Mouse (Mus musculus) adrenal gland, adult 2 months (tissue): ENCODE measurements at regions not wholly inside any gene's neighbourhood (a gene's known extent, or its start where the extent isn't known, plus 50 kb on each side); places are given as distances from the start of the nearest gene placed in this dataset.

Experiments used
- DNase-seq: peaks from one replicate; pipeline ENCODE4 v3.0.0; 2021

DNA sequence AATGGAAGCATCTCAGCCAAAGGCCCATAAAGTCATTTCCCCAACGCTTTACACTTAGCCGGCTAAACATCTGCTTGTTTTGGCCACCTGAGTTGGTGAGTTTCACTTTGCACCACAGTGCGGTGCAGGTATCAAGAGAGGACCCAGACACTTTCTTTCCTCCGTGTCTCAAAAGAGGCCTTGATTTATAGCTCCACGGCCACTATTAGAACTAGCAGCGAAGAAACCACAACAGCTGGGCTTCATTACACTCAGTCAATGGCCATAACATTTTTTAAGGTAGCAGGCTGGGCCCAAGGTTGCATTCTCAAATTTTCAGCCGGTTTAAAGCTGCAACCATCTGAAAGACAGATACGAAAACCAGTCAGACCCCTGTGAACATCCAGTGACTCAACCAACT, 103.4 kb downstream of the Mreg start:
- DNase-seq: no peak

DNA sequence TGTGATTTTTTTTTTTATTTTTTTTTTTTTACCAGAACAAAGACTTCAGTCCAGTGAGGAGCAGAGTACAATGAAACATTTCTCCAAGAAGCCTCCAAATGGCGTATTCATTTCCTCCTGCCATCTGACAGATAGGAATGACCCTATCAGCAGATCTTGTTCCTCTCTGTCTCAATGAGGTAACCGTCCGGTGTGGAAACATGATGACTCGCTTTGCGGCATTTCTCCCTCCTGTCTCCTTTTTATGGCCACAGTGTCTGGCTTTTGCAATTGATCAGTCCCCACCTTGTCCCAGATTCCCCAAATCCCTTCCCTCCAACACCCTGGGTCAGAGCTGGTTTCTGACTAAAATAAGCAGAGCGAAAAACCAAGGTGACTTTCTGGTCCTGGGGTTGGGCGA, 105.0 kb downstream of the Mreg start:
- DNase-seq: no peak

DNA sequence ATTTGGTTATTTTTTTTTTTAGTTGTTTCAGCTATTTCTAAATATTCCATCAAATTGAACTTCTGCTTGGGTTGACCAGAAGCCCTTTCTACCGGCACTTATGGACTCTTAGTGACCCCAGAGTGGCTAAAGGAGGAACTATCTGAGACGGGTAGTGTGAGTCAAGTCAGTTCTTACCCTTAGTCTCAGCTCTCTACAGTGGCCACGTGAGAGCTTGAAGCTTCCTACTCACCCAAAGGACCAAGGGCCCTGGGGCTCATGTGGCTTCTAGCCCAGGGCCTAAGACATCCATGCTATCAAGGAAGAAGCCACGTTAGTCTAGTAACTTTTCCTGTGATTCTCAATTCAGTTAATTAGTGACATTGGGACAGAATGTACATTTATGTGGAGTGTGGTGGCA, 105.5 kb downstream of the Mreg start:
- DNase-seq: no peak

DNA sequence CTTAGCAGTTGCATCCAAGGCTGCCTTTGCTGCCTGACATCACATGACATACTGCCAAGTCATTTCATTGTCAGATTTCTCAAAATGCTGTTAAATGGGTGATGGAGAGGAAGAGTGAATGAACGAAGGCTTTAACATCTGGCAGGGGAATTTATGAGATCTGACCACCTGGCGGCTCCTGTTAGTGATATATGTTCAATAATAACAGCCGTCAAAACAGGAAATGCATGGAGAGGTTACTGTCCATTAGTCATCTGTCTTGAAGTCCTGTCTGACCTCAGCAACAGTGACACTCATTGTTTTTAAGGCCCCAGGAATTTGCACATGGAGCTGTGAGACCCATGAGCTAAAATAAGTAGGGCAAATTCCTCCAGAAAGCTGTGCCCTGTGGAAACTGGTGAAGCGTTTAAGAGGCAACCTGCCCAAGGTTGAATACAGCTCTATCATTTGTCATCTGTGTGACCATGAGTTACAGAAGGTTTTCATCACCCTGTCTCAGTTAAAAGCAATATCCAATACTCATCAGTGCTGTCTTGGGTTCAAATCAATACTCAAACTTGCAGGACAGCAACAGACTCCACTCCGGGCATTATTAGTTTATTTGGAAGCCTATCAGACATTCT, 106.6 kb downstream of the Mreg start:
- DNase-seq: peak; percentile 24

- DNase-seq: no peak
These were observed 108.1 kb downstream of the Mreg start for GRCm38 (mm10) chr1:72103962-72104361.

GRCm38 (mm10) chr1:72103387-72103786, 108.7 kb downstream of the Mreg start:
- no peak for DNase-seq

DNA sequence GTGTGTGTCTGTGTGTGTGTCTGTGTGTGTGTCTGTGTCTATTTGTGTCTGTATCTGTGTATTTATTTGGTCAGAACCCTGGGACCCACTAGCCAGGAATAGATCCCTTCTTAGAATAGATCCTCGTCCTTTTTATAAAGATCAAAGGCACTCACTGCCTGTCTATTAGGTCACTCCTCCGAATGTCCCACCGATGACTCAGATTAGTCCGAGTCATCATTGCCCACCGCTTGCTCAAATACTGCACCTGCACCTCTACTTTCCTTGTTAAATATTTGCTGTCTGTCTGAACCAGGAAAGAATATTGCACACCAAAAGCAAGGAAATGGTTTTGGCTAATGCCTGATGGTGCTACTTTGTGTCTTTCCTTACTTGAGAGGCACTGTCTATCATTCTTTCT, 112.7 kb downstream of the Mreg start:
- DNase-seq: no peak

GRCm38 (mm10) chr1:72091344-72091743, 120.8 kb downstream of the Mreg start:
- DNase-seq: no peak

DNA sequence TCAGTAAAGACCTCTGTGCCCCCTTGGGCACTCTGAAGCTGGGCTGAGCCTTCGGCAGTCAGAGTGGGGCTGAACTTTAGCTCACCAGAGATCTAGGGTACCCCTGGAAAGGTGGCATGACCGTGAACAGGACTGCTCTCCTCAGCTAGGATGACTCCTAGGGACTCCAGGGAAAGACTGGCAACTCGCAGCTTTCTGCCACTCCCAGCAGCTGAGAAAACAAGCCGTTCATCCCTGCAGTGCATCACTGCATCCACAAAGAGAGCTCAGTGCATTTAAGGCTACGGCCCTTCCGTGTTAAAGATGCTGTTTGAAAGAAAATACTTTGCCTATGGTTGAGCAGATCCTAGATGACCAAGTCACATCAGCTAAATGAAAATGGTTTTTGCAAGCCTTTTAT, 126.4 kb downstream of the Mreg start:
- DNase-seq: no peak

DNA sequence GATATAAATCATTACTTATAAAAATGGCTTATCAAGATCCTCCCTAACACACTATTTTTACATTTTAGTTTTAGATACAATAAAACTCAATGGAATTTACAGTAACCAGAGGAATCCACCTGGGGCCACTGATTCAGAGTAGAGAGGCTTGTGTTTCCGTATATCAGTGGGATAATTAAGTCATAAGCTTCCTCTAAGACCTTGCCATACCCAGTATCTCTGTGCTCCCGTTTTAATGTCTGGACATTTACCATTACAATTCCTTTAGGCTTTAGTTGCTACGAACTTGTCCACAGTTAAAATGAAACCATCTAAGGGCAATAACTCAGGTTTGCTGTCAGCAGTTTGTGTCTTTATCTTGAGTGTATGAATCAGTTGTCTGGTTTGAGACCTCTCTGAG, 127.9 kb downstream of the Mreg start:
- DNase-seq: no peak

- DNase-seq: no peak
These were observed 129.7 kb downstream of the Mreg start for GRCm38 (mm10) chr1:72082366-72082765.

DNA sequence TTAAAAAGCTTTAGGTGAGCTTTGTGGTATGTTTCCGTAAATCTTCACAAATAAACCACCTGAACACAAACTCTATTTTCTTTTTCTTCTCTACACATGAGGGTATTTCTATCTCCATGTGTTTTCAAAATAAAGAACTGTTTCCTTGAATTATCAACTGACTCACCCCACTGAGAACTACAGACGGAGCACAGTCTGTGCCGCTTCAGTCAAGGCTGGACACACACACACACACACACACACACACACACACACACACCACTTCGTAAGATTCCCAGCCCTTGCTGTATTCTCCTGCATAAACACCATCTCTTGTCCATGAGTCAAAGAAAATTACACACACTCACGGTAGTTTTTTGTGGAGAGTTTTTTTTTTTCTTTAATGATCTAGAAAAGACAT, 130.3 kb downstream of the Mreg start:
- peak; percentile 65 for DNase-seq

- no peak for DNase-seq
These were observed 133.1 kb downstream of the Mreg start for GRCm38 (mm10) chr1:72078926-72079550.

GRCm38 (mm10) chr1:72076341-72076740, 135.8 kb downstream of the Mreg start:
- no peak for DNase-seq

DNA sequence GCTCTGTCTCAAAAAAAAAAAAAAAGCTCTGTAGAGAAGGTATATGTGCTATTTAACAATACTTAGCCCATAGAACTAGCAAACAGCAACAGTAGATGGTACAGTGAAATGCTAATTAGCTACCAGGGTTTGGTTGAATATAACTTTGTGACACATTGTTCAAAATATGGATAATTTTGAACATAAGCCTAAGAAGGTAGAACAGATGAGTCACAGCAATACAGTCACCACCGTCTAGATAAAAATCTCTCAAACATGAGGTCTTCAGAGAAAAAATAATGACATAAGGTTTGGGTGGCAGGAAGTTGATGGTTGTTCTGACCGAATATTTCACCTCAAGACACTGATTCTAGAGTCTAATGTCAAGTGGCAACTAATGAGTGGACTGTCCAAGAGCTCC, 136.6 kb downstream of the Mreg start:
- no peak for DNase-seq

GRCm38 (mm10) chr1:72073245-72073644, 138.9 kb downstream of the Mreg start:
- no peak for DNase-seq

DNA sequence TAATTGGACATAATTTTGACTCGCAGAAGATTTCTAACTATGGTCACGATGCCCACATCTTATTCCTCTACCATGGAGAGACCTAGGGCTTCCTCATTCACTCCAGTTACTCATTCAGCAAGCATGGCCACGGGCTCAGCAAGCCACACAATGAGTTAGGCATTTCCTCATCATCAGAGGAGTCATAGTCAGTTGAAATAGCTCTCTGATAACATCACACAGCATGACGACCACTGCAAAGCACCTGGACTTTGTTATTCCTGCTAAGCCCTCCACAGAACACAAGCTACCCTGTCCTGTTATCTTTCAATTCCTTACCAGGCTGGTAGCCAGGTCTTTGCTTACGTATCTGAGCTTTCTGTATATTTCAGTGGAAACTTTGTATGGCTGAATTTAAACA, 141.6 kb downstream of the Mreg start:
- no peak for DNase-seq

- DNase-seq: no peak
These were observed 143.1 kb downstream of the Mreg start for GRCm38 (mm10) chr1:72069056-72069455.

GRCm38 (mm10) chr1:72065090-72065489, 147.0 kb downstream of the Mreg start:
- no peak for DNase-seq

DNA sequence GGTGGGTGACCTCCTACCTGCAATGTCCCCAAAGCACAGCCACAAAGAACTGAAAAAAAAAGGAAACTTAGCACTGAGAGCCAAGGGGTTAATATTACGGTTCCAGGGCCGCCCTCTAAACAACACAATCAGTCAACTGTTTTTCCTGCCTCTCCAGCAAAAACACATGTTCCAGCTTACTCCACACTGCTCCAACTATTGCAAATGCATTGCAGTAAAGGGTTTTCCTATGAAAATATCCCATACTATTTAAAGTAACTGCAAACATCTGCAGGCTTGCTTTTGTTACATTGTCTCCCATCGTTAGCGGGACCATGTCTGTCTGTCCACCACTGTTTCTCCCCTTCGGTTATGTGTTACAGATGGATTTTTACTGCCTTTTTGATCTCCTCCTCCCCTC, 151.7 kb downstream of the Mreg start:
- DNase-seq: no peak

GRCm38 (mm10) chr1:72058045-72058703, 153.9 kb downstream of the Mreg start:
- DNase-seq: no peak

GRCm38 (mm10) chr1:72054541-72054940, 157.6 kb downstream of the Mreg start:
- DNase-seq: no peak

DNA sequence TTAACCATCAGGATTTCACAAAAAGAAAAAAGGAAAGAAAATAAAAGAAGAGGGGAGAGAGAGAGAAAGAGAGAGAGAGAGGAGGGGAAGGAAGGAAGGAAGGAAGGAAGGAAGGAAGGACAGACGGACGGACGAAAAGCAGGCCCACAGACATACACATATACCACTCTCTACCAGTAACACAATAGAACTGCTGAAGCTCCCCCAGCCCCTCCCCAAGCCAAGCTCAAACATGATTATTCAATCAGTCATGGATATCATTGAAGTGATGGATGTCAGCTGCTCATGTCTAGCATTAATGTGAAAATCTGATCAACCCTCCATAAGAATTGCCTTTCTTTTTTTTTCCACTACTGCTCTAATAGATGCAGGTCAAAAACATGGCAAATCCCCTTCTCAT, 161.2 kb downstream of the Mreg start:
- DNase-seq: no peak

DNA sequence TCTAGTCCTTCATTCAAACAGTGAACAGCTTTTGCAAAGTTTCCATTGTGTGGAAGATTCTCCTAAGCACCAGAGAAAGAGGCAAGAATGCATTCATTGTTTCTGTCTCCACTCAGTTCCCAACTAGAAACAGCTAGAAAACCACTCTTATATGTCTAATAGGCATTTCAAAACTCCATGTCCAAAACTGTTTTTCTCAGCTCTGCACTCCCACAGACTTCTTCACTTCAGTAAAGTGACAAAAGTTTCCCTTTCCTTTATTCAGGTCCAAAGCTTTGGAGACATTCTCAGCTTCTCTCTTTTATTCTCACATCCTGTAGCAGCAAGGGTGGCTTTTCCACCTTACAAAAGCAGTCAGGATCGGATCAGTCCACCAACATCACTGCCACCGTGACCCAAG, 166.0 kb downstream of the Mreg start:
- no peak for DNase-seq
